Mouse (Mus musculus) embryonic facial prominence, embryonic 10.5 days (tissue): ENCODE results near the gene Cry2. TPM values are rescaled to one million over a fixed set of nuclear protein-coding genes. Genes with fewer than 3 reads are reported as not detected.
A peak's percentile ranks its signal among the peaks of the same experiment; 100 is the strongest.

Experiments
- DNase-seq: peaks from one replicate; pipeline ENCODE4 v3.0.0-alpha.2; 2017; ENCODE audit warnings: low spot score
- H3K27ac ChIP-seq: fragments of 300-500 bp; sonication (generic); replicated peaks from 2 replicates; pipeline ENCODE4 v1.5.1; 2016; ENCODE audit warnings: mild to moderate bottlenecking
- H3K27me3 ChIP-seq: fragments of 300-500 bp; sonication (generic); replicated peaks from 2 replicates; pipeline ENCODE4 v1.6.1; 2016; ENCODE audit warnings: low read depth, mild to moderate bottlenecking; ENCODE audit not compliant: poor library complexity, severe bottlenecking
- H3K36me3 ChIP-seq: fragments of 300-500 bp; sonication (generic); replicated peaks from 2 replicates; pipeline ENCODE4 v1.6.1; 2016; ENCODE audit warnings: mild to moderate bottlenecking, moderate library complexity
- H3K4me1 ChIP-seq: fragments of 300-500 bp; sonication (generic); 2 replicates; pipeline ENCODE4 v1.6.1; 2016
- H3K4me3 ChIP-seq: fragments of 300-500 bp; sonication (generic); 2 replicates; pipeline ENCODE4 v1.5.1; 2016; ENCODE audit warnings: mild to moderate bottlenecking, moderate library complexity
- H3K9me3 ChIP-seq: fragments of 300-500 bp; sonication (generic); 2 replicates; pipeline ENCODE4 v1.6.1; 2016; ENCODE audit warnings: mild to moderate bottlenecking
- WGBS: fragments of 180-500 bp; shearing (Covaris S2); methylation state at CpG from one replicate; pipeline ENCODE4 v1.1.7; 2016; 5-methylcytosine and 5-hydroxymethylcytosine counted together
- polyA plus RNA-seq: library from polyadenylated mRNA; unstranded; fragments of >200 nt; fragmentation: Nextera tagmentation; extraction: Ambion mirVana; gene quantifications from 2 replicates; pipeline ENCODE4 v1.2.1, GENCODE M21; 2016

The Cry2 gene
- polyA plus RNA-seq, 1 experiment from 2014 or later: 23.4 TPM

GRCm38 (mm10) chr2:92389645-92390044 is 44.2 kb downstream of the Cry2 start:
- Histone ChIP-seq H3K4me1 (peaks cover 68% of the 10 kb centered on the region), H3K27me3 (peaks cover 15% of the 10 kb centered on the region; the same call in 1 of the 2 replicates), H3K27ac (peak overlapping the region; percentile 89), H3K36me3 (peaks cover 32% of the 10 kb centered on the region), H3K4me3 (peak overlapping the region; percentile 80), H3K9me3 (no peaks in the 10 kb centered on the region)
- no peak for DNase-seq
- WGBS: 4% methylated on average over 10 of the region's 10 CpGs

- DNase-seq: peak; percentile 97
- H3K27ac ChIP-seq: peak overlapping the region; percentile 89
- H3K4me1 ChIP-seq: peaks cover 63% of the 10 kb centered on the region
- peak overlapping the region; percentile 80 for H3K4me3 ChIP-seq
- under 1% methylated on average over 62 of the region's 62 CpGs for WGBS
- no peaks in the 10 kb centered on the region for H3K9me3 ChIP-seq
- peaks cover 15% of the 10 kb centered on the region; the same call in 1 of the 2 replicates for H3K27me3 ChIP-seq
- H3K36me3 ChIP-seq: peaks cover 38% of the 10 kb centered on the region
Observed at GRCm38 (mm10) chr2:92388891-92389641, 44.8 kb downstream of the Cry2 start.

- Histone ChIP-seq H3K27ac (peak overlapping the region; percentile 89), H3K4me1 (peaks cover 57% of the 10 kb centered on the region)
Observed at GRCm38 (mm10) chr2:92388081-92388517, 45.7 kb downstream of the Cry2 start.

GRCm38 (mm10) chr2:92387646-92388045 is 46.2 kb downstream of the Cry2 start:
- Histone ChIP-seq H3K4me3 (peak overlapping the region; percentile 80; the same call in 1 of the 2 replicates), H3K27ac (no peak overlapping the region), H3K9me3 (no peaks in the 10 kb centered on the region), H3K36me3 (peaks cover 52% of the 10 kb centered on the region), H3K4me1 (peaks cover 52% of the 10 kb centered on the region), H3K27me3 (peaks cover 3% of the 10 kb centered on the region; the same call in 1 of the 2 replicates)
- 85% methylated on average over 4 of the region's 4 CpGs for WGBS
- DNase-seq: no peak

More at GRCm38 (mm10) chr2:92388081-92388517, 45.7 kb downstream of the Cry2 start:
- 68% methylated on average over 3 of the region's 3 CpGs for WGBS
- Histone ChIP-seq H3K27me3 (peaks cover 6% of the 10 kb centered on the region; the same call in 1 of the 2 replicates), H3K4me3 (peak overlapping the region; percentile 80), H3K9me3 (no peaks in the 10 kb centered on the region), H3K36me3 (peaks cover 48% of the 10 kb centered on the region)
- no peak for DNase-seq

GRCm38 (mm10) chr2:92386821-92387570 is 46.8 kb downstream of the Cry2 start:
- Histone ChIP-seq H3K27me3 (peaks cover 3% of the 10 kb centered on the region; the same call in 1 of the 2 replicates), H3K4me3 (no peak overlapping the region), H3K27ac (no peak overlapping the region), H3K36me3 (peaks cover 59% of the 10 kb centered on the region), H3K9me3 (no peaks in the 10 kb centered on the region), H3K4me1 (peaks cover 46% of the 10 kb centered on the region)
- WGBS: 90% methylated on average over 30 of the region's 30 CpGs
- no peak for DNase-seq

GRCm38 (mm10) chr2:92385113-92386051 is 48.5 kb downstream of the Cry2 start:
- Histone ChIP-seq H3K9me3 (no peaks in the 10 kb centered on the region), H3K4me1 (peaks cover 30% of the 10 kb centered on the region), H3K36me3 (peaks cover 75% of the 10 kb centered on the region), H3K4me3 (no peak overlapping the region), H3K27ac (no peak overlapping the region), H3K27me3 (0 out of 2 replicates have a peak, but pooled peaks cover 3% of the 10 kb centered on the region)
- WGBS: 84% methylated on average over 22 of the region's 22 CpGs
- DNase-seq: no peak

- Histone ChIP-seq H3K27me3 (0 out of 2 replicates have a peak, but pooled peaks cover 3% of the 10 kb centered on the region), H3K9me3 (no peaks in the 10 kb centered on the region), H3K36me3 (peaks cover 87% of the 10 kb centered on the region), H3K4me1 (peaks cover 17% of the 10 kb centered on the region), H3K4me3 (no peak overlapping the region), H3K27ac (no peak overlapping the region)
- DNase-seq: no peak
- 80% methylated on average over 4 of the region's 4 CpGs for WGBS
Observed at GRCm38 (mm10) chr2:92384101-92384500, 49.7 kb downstream of the Cry2 start.

GRCm38 (mm10) chr2:92382759-92383158 is 51.1 kb downstream of the Cry2 start:
- Histone ChIP-seq H3K36me3 (peaks cover 100% of the 10 kb centered on the region), H3K4me1 (peaks cover 3% of the 10 kb centered on the region), H3K27me3 (0 out of 2 replicates have a peak, but pooled peaks cover 2% of the 10 kb centered on the region), H3K9me3 (no peaks in the 10 kb centered on the region), H3K27ac (no peak overlapping the region), H3K4me3 (no peak overlapping the region)
- 81% methylated on average over 4 of the region's 4 CpGs for WGBS
- no peak for DNase-seq

GRCm38 (mm10) chr2:92381901-92382588 is 51.8 kb downstream of the Cry2 start, which contains the start of gene 1700029I15Rik:
Gene 1700029I15Rik, plus strand, starts transcription at chr2:92382538.
- peaks cover 99% of the 10 kb centered on the region for H3K36me3 ChIP-seq
- WGBS: 88% methylated on average over 5 of the region's 5 CpGs

GRCm38 (mm10) chr2:92381161-92381560 is 52.7 kb downstream of the Cry2 start:
- Histone ChIP-seq H3K9me3 (no peaks in the 10 kb centered on the region), H3K4me1 (peaks cover 5% of the 10 kb centered on the region), H3K4me3 (no peak overlapping the region), H3K27me3 (no peaks in the 10 kb centered on the region), H3K36me3 (peaks cover 90% of the 10 kb centered on the region), H3K27ac (no peak overlapping the region)
- 90% methylated on average over 5 of the region's 5 CpGs for WGBS
- DNase-seq: no peak

More at GRCm38 (mm10) chr2:92381901-92382588, 51.8 kb downstream of the Cry2 start, which contains the start of gene 1700029I15Rik:
- no peak within 1 kb of the TSS for H3K27ac ChIP-seq
- no peaks in the 10 kb centered on the region for H3K4me1 ChIP-seq
- H3K27me3 ChIP-seq: no peaks in the 10 kb centered on the region
- H3K9me3 ChIP-seq: no peaks in the 10 kb centered on the region
- no peak for DNase-seq
- H3K4me3 ChIP-seq: no peak within 1 kb of the TSS

- Histone ChIP-seq H3K27me3 (no peaks in the 10 kb centered on the region), H3K9me3 (no peaks in the 10 kb centered on the region), H3K4me1 (peaks cover 11% of the 10 kb centered on the region), H3K36me3 (peaks cover 84% of the 10 kb centered on the region), H3K4me3 (no peak overlapping the region), H3K27ac (no peak overlapping the region)
- DNase-seq: no peak
- 80% methylated on average over 6 of the region's 6 CpGs for WGBS
Observed at GRCm38 (mm10) chr2:92380495-92381050, 53.3 kb downstream of the Cry2 start.
